Mouse (Mus musculus): ENCODE data around the gene Rgs11. TPM values are rescaled to one million over a fixed set of nuclear protein-coding genes. Genes with fewer than 3 reads are reported as not detected.

Rgs11 gene
- polyA plus RNA-seq, 1 experiment from 2014 or later: 8.5 TPM

DNA sequence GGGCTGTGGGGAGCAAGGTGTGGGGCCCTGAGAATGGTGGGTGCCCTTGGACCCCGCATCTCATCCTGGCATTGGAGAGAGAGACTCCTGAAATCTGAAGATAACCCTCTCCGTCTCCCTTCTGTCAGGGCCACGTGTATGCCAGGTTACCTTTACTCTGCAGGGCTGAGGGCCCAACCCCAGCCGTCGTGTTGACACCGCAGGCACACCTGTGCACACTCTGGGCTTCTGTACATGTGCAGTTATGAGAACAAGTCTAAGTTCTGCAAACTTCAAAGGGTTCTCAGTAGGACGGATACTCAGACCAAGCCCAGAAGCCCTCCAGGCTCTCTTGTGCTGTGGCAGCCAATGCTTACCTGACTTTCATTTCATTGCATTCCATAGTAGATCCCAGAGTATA lies 9.5 kb downstream of the Rgs11 start:
- no peak for ATAC-seq (ENCODE audit: low read depth)
- 94% methylated on average over 7 of the region's 7 CpGs for WGBS
- H3K4me1 ChIP-seq (ENCODE audit: control insufficient read depth, insufficient read depth, low read length): no peaks in the 10 kb centered on the region
- no peak for DNase-seq (ENCODE audit: low spot score)
- no peak overlapping the region for H3K9ac ChIP-seq (ENCODE audit: low read depth, low read length)
- H3K27me3 ChIP-seq (replicated peaks; ENCODE audit: control insufficient read depth, insufficient read depth, low read length): no peaks in the 10 kb centered on the region
- H3K9me3 ChIP-seq (ENCODE audit: control insufficient read depth, low read length): no peaks in the 10 kb centered on the region
- H3K4me2 ChIP-seq (ENCODE audit: low read depth, low read length): no peak overlapping the region
- H3K36me3 ChIP-seq (ENCODE audit: control insufficient read depth, insufficient read depth, low read length): peaks cover 16% of the 10 kb centered on the region; the same call in 1 of the 2 replicates
- no peak overlapping the region for H3K27ac ChIP-seq (replicated peaks; ENCODE audit: low read depth, low read length)
- H3K4me3 ChIP-seq (ENCODE audit: low read depth, low read length): no peak overlapping the region

DNA sequence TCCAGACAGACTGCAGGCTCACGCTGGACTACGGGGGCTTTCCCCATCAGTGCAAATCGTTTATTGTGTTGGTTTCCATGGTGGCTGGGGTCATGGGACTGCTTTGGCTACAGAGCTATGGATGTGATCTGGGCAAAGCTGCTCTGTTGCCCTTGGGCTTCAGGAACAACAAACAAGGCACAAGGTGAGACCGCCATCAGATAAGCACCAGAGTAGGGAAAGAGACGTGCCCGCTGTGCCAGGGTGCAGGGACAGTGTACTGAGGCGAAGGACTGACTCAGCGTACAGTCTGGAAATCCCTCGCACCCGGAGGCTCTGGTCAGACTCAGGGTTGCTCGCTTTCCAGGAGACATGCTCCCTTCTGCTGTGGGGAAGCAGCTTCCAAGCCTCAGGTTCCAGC lies 9.9 kb downstream of the Rgs11 start:
- Histone ChIP-seq H3K4me2 (ENCODE audit: low read depth, low read length) (no peak overlapping the region), H3K9ac (ENCODE audit: low read depth, low read length) (no peak overlapping the region), H3K9me3 (ENCODE audit: control insufficient read depth, low read length) (no peaks in the 10 kb centered on the region), H3K36me3 (ENCODE audit: control insufficient read depth, insufficient read depth, low read length) (peaks cover 21% of the 10 kb centered on the region; the same call in 1 of the 2 replicates), H3K4me3 (ENCODE audit: low read depth, low read length) (no peak overlapping the region), H3K27ac (replicated peaks; ENCODE audit: low read depth, low read length) (no peak overlapping the region), H3K4me1 (ENCODE audit: control insufficient read depth, insufficient read depth, low read length) (no peaks in the 10 kb centered on the region), H3K27me3 (replicated peaks; ENCODE audit: control insufficient read depth, insufficient read depth, low read length) (no peaks in the 10 kb centered on the region)
- DNase-seq (ENCODE audit: low spot score): no peak
- 80% methylated on average over 11 of the region's 11 CpGs for WGBS
- no peak for ATAC-seq (ENCODE audit: low read depth)

DNA sequence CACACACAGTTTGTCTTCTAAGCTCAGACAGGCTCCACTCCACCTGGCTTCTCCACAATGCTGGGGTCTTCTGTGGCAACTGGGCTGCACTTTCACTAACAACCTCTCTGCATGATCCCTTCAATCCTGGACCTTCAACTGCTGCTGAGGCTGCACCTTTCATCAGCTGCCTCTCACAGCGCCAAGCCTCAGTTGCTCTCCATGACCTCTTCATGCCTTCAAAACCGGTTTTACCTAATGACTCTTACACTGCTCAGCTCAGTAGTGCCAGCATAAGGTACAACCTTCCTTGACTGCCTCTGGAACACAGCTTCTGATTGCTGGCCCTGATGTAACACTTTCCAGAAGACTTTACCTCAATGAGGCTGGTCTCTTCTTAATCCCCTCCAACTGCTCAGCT lies 18.8 kb downstream of the Rgs11 start:
- no peak for ATAC-seq (ENCODE audit: low read depth)

DNA sequence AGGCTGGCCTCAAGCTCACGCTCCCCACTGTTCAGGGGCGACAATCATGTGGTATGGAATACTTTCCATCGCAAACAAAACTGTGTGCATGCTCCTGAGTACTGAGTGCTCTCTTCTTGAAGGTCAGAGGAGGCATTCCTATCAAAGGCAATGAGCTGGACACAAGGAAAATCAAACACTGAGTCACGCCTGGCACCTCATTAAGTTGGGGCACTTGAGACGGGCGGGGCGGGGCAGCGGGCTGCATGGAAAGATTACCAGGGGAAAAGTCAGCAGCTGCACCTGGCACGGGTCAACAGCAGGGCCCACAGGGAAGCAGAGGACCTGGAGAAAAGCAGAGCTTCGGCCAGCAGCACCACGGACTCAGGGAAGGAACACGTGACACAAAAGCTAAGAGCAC lies 22.4 kb downstream of the Rgs11 start:
- no peak overlapping the region for H3K4me3 ChIP-seq (ENCODE audit: low read depth, low read length)
- DNase-seq (ENCODE audit: low spot score): no peak
- H3K9me3 ChIP-seq (ENCODE audit: control insufficient read depth, low read length): no peaks in the 10 kb centered on the region
- WGBS: 79% methylated on average over 12 of the region's 12 CpGs
- no peak overlapping the region for H3K27ac ChIP-seq (replicated peaks; ENCODE audit: low read depth, low read length)
- H3K36me3 ChIP-seq (ENCODE audit: control insufficient read depth, insufficient read depth, low read length): no peaks in the 10 kb centered on the region
- H3K9ac ChIP-seq (ENCODE audit: low read depth, low read length): no peak overlapping the region
- H3K4me1 ChIP-seq (ENCODE audit: control insufficient read depth, insufficient read depth, low read length): no peaks in the 10 kb centered on the region
- no peak overlapping the region for H3K4me2 ChIP-seq (ENCODE audit: low read depth, low read length)
- no peak for ATAC-seq (ENCODE audit: low read depth)
- no peaks in the 10 kb centered on the region for H3K27me3 ChIP-seq (replicated peaks; ENCODE audit: control insufficient read depth, insufficient read depth, low read length)

More for the DNA sequence above, 18.8 kb downstream of the Rgs11 start:
- Histone ChIP-seq H3K4me1 (ENCODE audit: control insufficient read depth, insufficient read depth, low read length) (no peaks in the 10 kb centered on the region), H3K4me2 (ENCODE audit: low read depth, low read length) (no peak overlapping the region), H3K9me3 (ENCODE audit: control insufficient read depth, low read length) (no peaks in the 10 kb centered on the region), H3K9ac (ENCODE audit: low read depth, low read length) (no peak overlapping the region), H3K4me3 (ENCODE audit: low read depth, low read length) (no peak overlapping the region), H3K27ac (replicated peaks; ENCODE audit: low read depth, low read length) (no peak overlapping the region), H3K36me3 (ENCODE audit: control insufficient read depth, insufficient read depth, low read length) (peaks cover 23% of the 10 kb centered on the region), H3K27me3 (replicated peaks; ENCODE audit: control insufficient read depth, insufficient read depth, low read length) (no peaks in the 10 kb centered on the region)
- DNase-seq (ENCODE audit: low spot score): no peak
- WGBS: 66% methylated on average over 2 of the region's 2 CpGs

DNA sequence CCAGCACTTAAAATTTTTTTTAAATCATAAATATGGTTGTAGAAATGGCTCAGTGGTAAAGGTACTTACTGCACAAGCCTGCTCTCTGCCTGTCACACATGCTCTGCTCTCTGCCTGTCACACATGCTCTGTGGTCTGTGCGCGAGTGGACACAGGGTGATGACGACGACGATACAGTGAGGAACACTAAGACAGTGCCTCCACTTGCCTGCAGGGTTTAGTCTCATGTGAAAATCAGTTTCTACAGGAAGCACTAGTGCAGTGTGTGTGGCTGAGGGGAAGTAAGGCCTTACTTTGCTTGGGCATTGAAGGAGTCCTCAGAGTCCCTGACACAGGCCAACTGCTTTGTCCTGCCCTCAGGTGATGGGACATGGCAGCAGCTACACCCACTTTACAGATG lies 27.0 kb downstream of the Rgs11 start:
- no peak overlapping the region for H3K4me3 ChIP-seq (ENCODE audit: low read depth, low read length)
- no peaks in the 10 kb centered on the region for H3K36me3 ChIP-seq (ENCODE audit: control insufficient read depth, insufficient read depth, low read length)
- WGBS: 88% methylated on average over 5 of the region's 5 CpGs
- H3K27me3 ChIP-seq (replicated peaks; ENCODE audit: control insufficient read depth, insufficient read depth, low read length): no peaks in the 10 kb centered on the region
- no peak for ATAC-seq (ENCODE audit: low read depth)
- no peaks in the 10 kb centered on the region for H3K4me1 ChIP-seq (ENCODE audit: control insufficient read depth, insufficient read depth, low read length)
- no peak overlapping the region for H3K9ac ChIP-seq (ENCODE audit: low read depth, low read length)
- H3K4me2 ChIP-seq (ENCODE audit: low read depth, low read length): no peak overlapping the region
- H3K9me3 ChIP-seq (ENCODE audit: control insufficient read depth, low read length): no peaks in the 10 kb centered on the region
- H3K27ac ChIP-seq (replicated peaks; ENCODE audit: low read depth, low read length): no peak overlapping the region
- no peak for DNase-seq (ENCODE audit: low spot score)

DNA sequence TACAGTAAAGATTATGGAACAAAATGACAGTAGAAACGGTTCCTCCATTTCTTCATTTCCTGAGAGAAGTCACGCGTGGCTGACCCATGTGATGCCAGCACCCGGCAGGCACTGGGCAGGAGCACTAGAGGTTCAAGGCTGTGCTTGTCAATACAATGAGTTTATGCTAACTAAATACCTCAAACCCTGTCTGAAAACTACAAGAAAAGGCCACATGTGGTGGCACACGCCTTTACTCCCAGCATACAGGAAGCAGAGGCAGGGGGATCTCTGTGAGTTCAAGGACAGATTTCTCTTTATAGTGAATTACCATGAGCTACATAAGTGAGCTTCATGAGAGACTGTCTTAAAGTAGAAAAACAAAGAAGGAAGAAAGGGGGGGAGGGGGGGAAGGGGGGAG lies 28.4 kb downstream of the Rgs11 start:
- Histone ChIP-seq H3K36me3 (ENCODE audit: control insufficient read depth, insufficient read depth, low read length) (no peaks in the 10 kb centered on the region), H3K27ac (replicated peaks; ENCODE audit: low read depth, low read length) (no peak overlapping the region), H3K9me3 (ENCODE audit: control insufficient read depth, low read length) (no peaks in the 10 kb centered on the region), H3K4me2 (ENCODE audit: low read depth, low read length) (no peak overlapping the region), H3K9ac (ENCODE audit: low read depth, low read length) (no peak overlapping the region), H3K27me3 (replicated peaks; ENCODE audit: control insufficient read depth, insufficient read depth, low read length) (no peaks in the 10 kb centered on the region), H3K4me1 (ENCODE audit: control insufficient read depth, insufficient read depth, low read length) (no peaks in the 10 kb centered on the region), H3K4me3 (ENCODE audit: low read depth, low read length) (no peak overlapping the region)
- DNase-seq (ENCODE audit: low spot score): no peak
- no peak for ATAC-seq (ENCODE audit: low read depth)
- WGBS: 91% methylated on average over 5 of the region's 5 CpGs

DNA sequence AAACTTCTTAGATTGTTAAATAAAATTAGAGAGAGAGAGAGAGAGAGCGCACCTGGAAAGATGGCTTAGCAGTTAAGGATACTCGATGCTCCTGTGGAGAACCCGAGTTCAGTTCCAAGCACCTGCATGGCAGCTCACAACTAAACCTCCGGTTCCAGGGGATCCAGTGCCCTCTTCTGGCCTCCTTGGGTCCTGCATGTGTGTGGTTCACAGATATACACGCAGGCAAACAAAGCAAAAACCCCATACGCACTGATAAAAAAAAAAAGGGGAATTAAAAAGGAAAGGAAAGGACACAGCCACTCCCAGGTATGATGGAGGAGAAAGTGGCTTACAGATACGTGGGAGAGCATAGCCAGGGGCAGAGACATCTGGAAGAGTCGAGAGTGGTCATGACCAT lies 30.1 kb downstream of the Rgs11 start:
- H3K4me3 ChIP-seq (ENCODE audit: low read depth, low read length): no peak overlapping the region
- DNase-seq (ENCODE audit: low spot score) (no peak), ATAC-seq (ENCODE audit: low read depth) (no peak)
- H3K36me3 ChIP-seq (ENCODE audit: control insufficient read depth, insufficient read depth, low read length): no peaks in the 10 kb centered on the region
- H3K27ac ChIP-seq (replicated peaks; ENCODE audit: low read depth, low read length): no peak overlapping the region
- no peak overlapping the region for H3K9ac ChIP-seq (ENCODE audit: low read depth, low read length)
- H3K9me3 ChIP-seq (ENCODE audit: control insufficient read depth, low read length): no peaks in the 10 kb centered on the region
- no peaks in the 10 kb centered on the region for H3K4me1 ChIP-seq (ENCODE audit: control insufficient read depth, insufficient read depth, low read length)
- no peaks in the 10 kb centered on the region for H3K27me3 ChIP-seq (replicated peaks; ENCODE audit: control insufficient read depth, insufficient read depth, low read length)
- H3K4me2 ChIP-seq (ENCODE audit: low read depth, low read length): no peak overlapping the region
- WGBS: 72% methylated on average over 8 of the region's 8 CpGs

DNA sequence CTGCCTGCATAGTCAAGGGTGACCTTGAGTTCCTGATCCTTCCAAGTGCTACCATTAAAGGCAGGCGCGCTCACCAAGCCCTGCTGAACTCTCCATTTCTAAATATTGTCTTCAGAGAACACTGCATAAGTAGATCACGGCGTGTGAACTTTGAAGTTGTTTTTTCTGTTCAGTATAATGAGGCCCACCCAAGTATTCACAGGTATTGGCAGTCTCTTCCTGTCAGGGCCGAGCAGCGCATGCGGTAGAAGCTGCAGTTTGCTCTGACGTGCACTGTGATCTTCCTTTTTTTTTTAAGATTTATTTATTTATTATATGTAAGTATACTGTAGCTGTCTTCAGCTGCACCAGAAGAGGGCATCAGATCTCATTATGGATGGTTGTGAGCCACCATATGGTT lies 31.6 kb downstream of the Rgs11 start:
- no peaks in the 10 kb centered on the region for H3K27me3 ChIP-seq (replicated peaks; ENCODE audit: control insufficient read depth, insufficient read depth, low read length)
- 89% methylated on average over 8 of the region's 8 CpGs for WGBS
- ATAC-seq (ENCODE audit: low read depth): no peak
- H3K4me3 ChIP-seq (ENCODE audit: low read depth, low read length): no peak overlapping the region
- H3K36me3 ChIP-seq (ENCODE audit: control insufficient read depth, insufficient read depth, low read length): no peaks in the 10 kb centered on the region
- H3K9me3 ChIP-seq (ENCODE audit: control insufficient read depth, low read length): no peaks in the 10 kb centered on the region
- no peak overlapping the region for H3K4me2 ChIP-seq (ENCODE audit: low read depth, low read length)
- H3K9ac ChIP-seq (ENCODE audit: low read depth, low read length): no peak overlapping the region
- DNase-seq (ENCODE audit: low spot score): no peak
- no peak overlapping the region for H3K27ac ChIP-seq (replicated peaks; ENCODE audit: low read depth, low read length)
- no peaks in the 10 kb centered on the region for H3K4me1 ChIP-seq (ENCODE audit: control insufficient read depth, insufficient read depth, low read length)

DNA sequence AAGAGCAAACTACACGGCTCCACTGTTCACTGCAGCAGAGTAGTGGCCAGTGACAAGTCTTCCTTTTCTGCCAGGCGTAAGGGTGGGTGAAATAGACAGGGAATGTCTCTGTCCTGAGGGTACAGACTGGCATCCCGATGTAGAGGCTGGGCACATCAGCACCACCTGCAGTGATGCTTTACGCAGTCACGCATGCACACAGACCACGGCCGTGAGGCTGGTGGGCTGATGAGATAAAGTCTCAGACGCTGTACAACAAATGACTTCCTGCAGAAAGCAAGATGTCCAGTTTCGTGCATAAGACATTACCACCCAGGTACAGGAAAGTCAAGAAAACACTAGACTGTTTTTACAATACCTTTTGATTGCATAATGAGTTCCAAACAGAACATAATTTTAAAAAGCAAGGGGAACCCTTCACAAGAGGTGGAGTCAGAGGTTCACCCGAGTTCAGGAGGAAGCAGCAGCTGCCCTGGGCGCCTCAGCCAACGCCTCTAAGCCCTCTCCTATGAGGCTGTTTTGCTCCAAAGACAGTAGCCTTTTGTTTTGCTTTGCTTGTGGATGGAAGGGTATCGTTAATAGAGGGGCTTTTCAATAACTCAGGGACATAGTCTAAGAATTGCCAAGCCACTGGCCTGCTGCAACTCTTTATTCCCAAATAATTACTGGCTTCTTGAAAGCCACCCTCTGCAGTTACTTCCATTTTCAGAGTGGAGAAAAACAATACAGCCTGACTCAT lies 32.5 kb downstream of the Rgs11 start:
- H3K4me3 ChIP-seq (ENCODE audit: low read depth, low read length): no peak overlapping the region
- H3K4me2 ChIP-seq (ENCODE audit: low read depth, low read length): no peak overlapping the region
- DNase-seq (ENCODE audit: low spot score) (peak; percentile 27), ATAC-seq (ENCODE audit: low read depth) (no peak)
- H3K9ac ChIP-seq (ENCODE audit: low read depth, low read length): no peak overlapping the region
- H3K27ac ChIP-seq (replicated peaks; ENCODE audit: low read depth, low read length): peak overlapping the region; percentile 17; the same call in 1 of the 2 replicates
- no peaks in the 10 kb centered on the region for H3K4me1 ChIP-seq (ENCODE audit: control insufficient read depth, insufficient read depth, low read length)
- no peaks in the 10 kb centered on the region for H3K36me3 ChIP-seq (ENCODE audit: control insufficient read depth, insufficient read depth, low read length)
- no peaks in the 10 kb centered on the region for H3K27me3 ChIP-seq (replicated peaks; ENCODE audit: control insufficient read depth, insufficient read depth, low read length)
- 41% methylated on average over 13 of the region's 13 CpGs for WGBS
- H3K9me3 ChIP-seq (ENCODE audit: control insufficient read depth, low read length): no peaks in the 10 kb centered on the region
